Mouse (Mus musculus): ENCODE results near the gene Lmnb2. TPM values are rescaled to one million over a fixed set of nuclear protein-coding genes. Genes with fewer than 3 reads are reported as not detected.
A peak's percentile ranks its signal among the peaks of the same experiment; 100 is the strongest.

Lmnb2 gene
- polyA plus RNA-seq, 2 experiments = 19.1 to 75.9 TPM

DNA sequence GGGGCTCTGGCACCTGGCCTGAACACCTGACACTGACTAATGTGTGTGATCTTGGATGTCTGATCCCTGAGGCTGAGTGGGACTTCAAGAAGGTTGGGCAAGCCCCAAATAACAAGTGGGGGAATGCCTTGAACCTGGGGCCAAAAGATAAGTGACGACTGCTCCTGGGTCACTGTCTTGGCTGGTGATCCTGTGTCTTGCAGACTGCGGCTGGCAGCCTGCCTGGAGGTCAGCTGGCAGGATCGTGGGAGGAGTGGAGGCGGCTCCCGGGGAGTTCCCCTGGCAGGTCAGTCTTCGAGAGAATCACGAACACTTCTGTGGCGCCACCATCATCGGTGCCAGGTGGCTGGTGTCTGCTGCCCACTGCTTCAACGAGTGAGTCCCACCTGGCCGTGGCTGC is 30.9 kb downstream of the Lmnb2 start:
- no peak for ATAC-seq (ENCODE audit: low FRiP score, low read depth)
- H3K9me3 ChIP-seq (ENCODE audit: control insufficient read depth, low read length) = no peaks in the 10 kb centered on the region
- DNase-seq (ENCODE audit: low spot score) = no peak

DNA sequence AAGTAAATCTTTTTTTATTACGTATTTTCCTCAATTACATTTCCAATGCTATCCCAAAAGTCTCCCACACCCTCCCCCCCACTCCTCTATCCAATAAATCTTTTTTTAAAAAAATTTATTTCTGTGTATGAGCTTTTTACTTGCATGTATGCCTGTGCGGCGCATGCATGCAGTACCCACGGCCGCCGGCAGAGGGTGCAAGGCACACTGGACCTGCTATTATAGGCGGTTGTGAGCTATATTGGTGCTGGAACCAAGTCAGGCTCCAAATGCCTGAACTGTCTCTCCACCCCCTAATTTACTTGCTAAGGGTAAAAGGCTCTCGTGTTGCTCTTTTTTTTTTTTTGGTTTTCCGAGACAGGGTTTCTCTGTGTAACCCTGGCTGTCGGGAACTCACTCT is 36.7 kb downstream of the Lmnb2 start:
- Histone ChIP-seq H3K27ac (replicated peaks; ENCODE audit: low read depth, low read length) (no peak overlapping the region), H3K4me2 (replicated peaks; ENCODE audit: low read depth, low read length, severe bottlenecking) (no peak overlapping the region), H3K9me3 (ENCODE audit: control insufficient read depth, low read length) (no peaks in the 10 kb centered on the region), H3K27me3 (ENCODE audit: control insufficient read depth, insufficient read depth, low read length) (no peaks in the 10 kb centered on the region), H3K4me1 (ENCODE audit: control insufficient read depth, insufficient read depth, low read length) (no peaks in the 10 kb centered on the region), H3K9ac (ENCODE audit: low read depth, low read length, severe bottlenecking) (no peak overlapping the region), H3K4me3 (replicated peaks; ENCODE audit: low read length) (no peak overlapping the region), H3K36me3 (ENCODE audit: control insufficient read depth, insufficient read depth, low read length) (no peaks in the 10 kb centered on the region)
- no peak for TF ChIP-seq POLR2A (IDR thresholded peaks at IDR 0.05; ENCODE audit: borderline replicate concordance, extremely low read depth, insufficient read depth, insufficient read length)
- ATAC-seq (ENCODE audit: low FRiP score, low read depth) (no peak), DNase-seq (ENCODE audit: low spot score) (no peak)
- WGBS = 30% methylated on average over 10 of the region's 10 CpGs

More for the DNA sequence above, 30.9 kb downstream of the Lmnb2 start:
- H3K4me3 ChIP-seq (replicated peaks; ENCODE audit: low read length) = no peak overlapping the region
- H3K4me1 ChIP-seq (ENCODE audit: control insufficient read depth, insufficient read depth, low read length) = no peaks in the 10 kb centered on the region
- H3K27me3 ChIP-seq (ENCODE audit: control insufficient read depth, insufficient read depth, low read length) = peaks cover 4% of the 10 kb centered on the region; the same call in 1 of the 2 replicates
- H3K9ac ChIP-seq (ENCODE audit: low read depth, low read length, severe bottlenecking) = no peak overlapping the region
- no peak overlapping the region for H3K27ac ChIP-seq (replicated peaks; ENCODE audit: low read depth, low read length)
- H3K4me2 ChIP-seq (replicated peaks; ENCODE audit: low read depth, low read length, severe bottlenecking) = no peak overlapping the region
- no peaks in the 10 kb centered on the region for H3K36me3 ChIP-seq (ENCODE audit: control insufficient read depth, insufficient read depth, low read length)
- TF ChIP-seq POLR2A (IDR thresholded peaks at IDR 0.05; ENCODE audit: borderline replicate concordance, extremely low read depth, insufficient read depth, insufficient read length) = no peak
- WGBS = 73% methylated on average over 11 of the region's 11 CpGs

DNA sequence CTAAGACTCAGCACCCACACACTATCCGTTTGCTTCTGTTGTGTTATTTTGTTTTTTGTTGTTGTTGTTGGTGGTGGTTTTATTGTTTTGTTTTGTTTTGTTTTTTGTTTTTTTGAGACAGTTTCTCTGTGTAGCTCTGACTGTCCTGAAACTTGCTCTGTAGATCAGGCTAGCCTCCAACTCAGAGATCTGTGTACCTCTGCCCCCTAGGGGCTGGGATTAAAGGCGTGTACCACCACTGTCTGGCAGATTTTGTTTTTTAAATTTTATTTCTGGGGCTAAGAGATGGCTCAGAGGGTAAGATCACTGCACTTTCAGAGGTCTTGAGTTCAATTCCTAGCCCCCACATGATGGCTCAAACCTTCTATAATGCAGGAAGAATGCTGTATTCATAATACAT is 37.1 kb downstream of the Lmnb2 start:
- Histone ChIP-seq H3K4me3 (replicated peaks; ENCODE audit: low read length) (no peak overlapping the region), H3K9me3 (ENCODE audit: control insufficient read depth, low read length) (no peaks in the 10 kb centered on the region), H3K4me1 (ENCODE audit: control insufficient read depth, insufficient read depth, low read length) (no peaks in the 10 kb centered on the region), H3K27ac (replicated peaks; ENCODE audit: low read depth, low read length) (no peak overlapping the region), H3K27me3 (ENCODE audit: control insufficient read depth, insufficient read depth, low read length) (no peaks in the 10 kb centered on the region), H3K4me2 (replicated peaks; ENCODE audit: low read depth, low read length, severe bottlenecking) (no peak overlapping the region), H3K9ac (ENCODE audit: low read depth, low read length, severe bottlenecking) (no peak overlapping the region), H3K36me3 (ENCODE audit: control insufficient read depth, insufficient read depth, low read length) (no peaks in the 10 kb centered on the region)
- no peak for ATAC-seq (ENCODE audit: low FRiP score, low read depth)
- no peak for TF ChIP-seq POLR2A (IDR thresholded peaks at IDR 0.05; ENCODE audit: borderline replicate concordance, extremely low read depth, insufficient read depth, insufficient read length)
- DNase-seq (ENCODE audit: low spot score) = no peak
- WGBS = 74% methylated on average over 2 of the region's 2 CpGs

DNA sequence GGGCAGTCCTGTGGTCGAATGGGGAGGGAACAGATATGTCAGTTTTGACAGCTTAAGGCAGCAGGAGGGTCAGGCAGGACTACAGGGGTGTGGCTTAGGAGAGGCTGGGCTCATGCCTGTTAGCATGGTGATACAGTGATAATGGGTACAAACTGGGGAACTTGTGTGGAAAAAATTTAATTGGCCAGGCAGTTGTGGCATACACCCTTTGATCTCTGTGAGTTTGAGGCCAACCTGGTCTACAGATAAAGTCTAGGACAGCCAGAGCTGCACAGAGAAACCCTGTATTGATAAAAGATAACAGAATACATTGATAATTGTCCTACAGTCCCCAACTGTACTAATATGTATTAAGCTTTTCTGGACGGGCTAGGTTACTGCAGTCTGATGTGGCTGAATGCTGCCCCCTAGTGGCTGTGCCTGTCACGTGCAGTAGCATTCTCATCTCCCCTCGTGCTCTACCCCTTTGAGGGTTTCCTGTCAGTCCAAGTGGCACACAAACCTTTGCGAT is 37.9 kb downstream of the Lmnb2 start:
- no peak overlapping the region for H3K27ac ChIP-seq (replicated peaks; ENCODE audit: low read depth, low read length)
- peak; percentile 74 for DNase-seq (ENCODE audit: low spot score)
- H3K4me2 ChIP-seq (replicated peaks; ENCODE audit: low read depth, low read length, severe bottlenecking) = no peak overlapping the region
- H3K4me3 ChIP-seq (replicated peaks; ENCODE audit: low read length) = no peak overlapping the region
- no peaks in the 10 kb centered on the region for H3K27me3 ChIP-seq (ENCODE audit: control insufficient read depth, insufficient read depth, low read length)
- no peak; the same call in 1 of the 2 replicates for ATAC-seq (ENCODE audit: low FRiP score, low read depth)
- TF ChIP-seq POLR2A (IDR thresholded peaks at IDR 0.05; ENCODE audit: borderline replicate concordance, extremely low read depth, insufficient read depth, insufficient read length) = no peak
- H3K36me3 ChIP-seq (ENCODE audit: control insufficient read depth, insufficient read depth, low read length) = no peaks in the 10 kb centered on the region
- no peaks in the 10 kb centered on the region for H3K9me3 ChIP-seq (ENCODE audit: control insufficient read depth, low read length)
- H3K4me1 ChIP-seq (ENCODE audit: control insufficient read depth, insufficient read depth, low read length) = no peaks in the 10 kb centered on the region
- H3K9ac ChIP-seq (ENCODE audit: low read depth, low read length, severe bottlenecking) = no peak overlapping the region
- WGBS = 22% methylated on average over 5 of the region's 5 CpGs

DNA sequence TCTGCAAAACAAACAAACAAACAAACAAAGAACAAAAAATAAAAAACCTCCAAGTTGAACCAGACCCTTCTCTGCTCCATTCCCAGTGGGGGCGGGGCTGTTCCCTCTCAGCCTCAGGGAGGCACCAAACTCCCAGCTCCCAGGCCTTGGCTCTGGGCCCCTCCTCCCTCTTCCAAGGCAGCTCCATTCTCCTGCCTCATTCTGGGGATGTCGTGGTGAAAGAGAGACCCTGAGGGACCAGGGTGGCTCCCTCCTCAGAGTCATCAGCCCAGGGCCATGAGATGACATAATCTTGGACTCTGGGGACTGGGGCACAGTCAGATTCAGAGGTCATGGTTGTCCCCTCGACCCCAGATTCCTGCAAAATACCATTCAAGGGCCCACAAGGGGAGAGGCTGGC is 41.5 kb downstream of the Lmnb2 start:
- Histone ChIP-seq H3K27me3 (ENCODE audit: control insufficient read depth, insufficient read depth, low read length) (no peaks in the 10 kb centered on the region), H3K9ac (ENCODE audit: low read depth, low read length, severe bottlenecking) (no peak overlapping the region), H3K36me3 (ENCODE audit: control insufficient read depth, insufficient read depth, low read length) (no peaks in the 10 kb centered on the region), H3K27ac (replicated peaks; ENCODE audit: low read depth, low read length) (no peak overlapping the region), H3K4me1 (ENCODE audit: control insufficient read depth, insufficient read depth, low read length) (no peaks in the 10 kb centered on the region), H3K9me3 (ENCODE audit: control insufficient read depth, low read length) (no peaks in the 10 kb centered on the region), H3K4me2 (replicated peaks; ENCODE audit: low read depth, low read length, severe bottlenecking) (no peak overlapping the region), H3K4me3 (replicated peaks; ENCODE audit: low read length) (no peak overlapping the region)
- ATAC-seq (ENCODE audit: low FRiP score, low read depth) (no peak), DNase-seq (ENCODE audit: low spot score) (no peak)
- 27% methylated on average over 3 of the region's 3 CpGs for WGBS
- no peak for TF ChIP-seq POLR2A (IDR thresholded peaks at IDR 0.05; ENCODE audit: borderline replicate concordance, extremely low read depth, insufficient read depth, insufficient read length)

DNA sequence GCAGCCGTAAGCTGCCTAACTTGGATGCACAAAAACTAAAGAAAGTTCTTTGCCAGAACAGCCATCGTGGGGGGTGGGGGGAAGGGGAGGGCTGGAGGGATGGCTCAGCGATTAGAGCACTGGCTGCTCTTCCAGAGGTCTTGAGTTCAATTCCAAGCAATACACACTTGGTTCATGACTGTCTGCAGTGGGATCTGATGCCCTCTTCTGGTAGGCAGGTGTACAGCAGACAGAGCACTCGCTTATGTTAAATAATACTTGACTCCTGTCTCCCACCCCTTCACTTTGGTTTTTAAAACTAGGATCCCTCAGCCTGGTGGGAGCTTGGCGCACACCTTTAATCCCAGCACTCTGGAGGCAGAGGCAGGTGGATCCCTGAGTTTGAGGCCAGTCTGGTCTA is 42.0 kb downstream of the Lmnb2 start:
- Histone ChIP-seq H3K36me3 (ENCODE audit: control insufficient read depth, insufficient read depth, low read length) (no peaks in the 10 kb centered on the region), H3K4me2 (replicated peaks; ENCODE audit: low read depth, low read length, severe bottlenecking) (no peak overlapping the region), H3K27ac (replicated peaks; ENCODE audit: low read depth, low read length) (no peak overlapping the region), H3K9me3 (ENCODE audit: control insufficient read depth, low read length) (no peaks in the 10 kb centered on the region), H3K4me1 (ENCODE audit: control insufficient read depth, insufficient read depth, low read length) (no peaks in the 10 kb centered on the region), H3K27me3 (ENCODE audit: control insufficient read depth, insufficient read depth, low read length) (no peaks in the 10 kb centered on the region), H3K9ac (ENCODE audit: low read depth, low read length, severe bottlenecking) (no peak overlapping the region), H3K4me3 (replicated peaks; ENCODE audit: low read length) (no peak overlapping the region)
- ATAC-seq (ENCODE audit: low FRiP score, low read depth) = peak; percentile 43; the same call in 1 of the 2 replicates
- 33% methylated on average over 5 of the region's 5 CpGs for WGBS
- DNase-seq (ENCODE audit: low spot score) = peak; percentile 47
- TF ChIP-seq POLR2A (IDR thresholded peaks at IDR 0.05; ENCODE audit: borderline replicate concordance, extremely low read depth, insufficient read depth, insufficient read length) = no peak

Data from limb, embryonic 14.5 days (tissue).